Mouse (Mus musculus): ENCODE results near the gene Pdxdc1. TPM values are rescaled to one million over a fixed set of nuclear protein-coding genes. Genes with fewer than 3 reads are reported as not detected.
"Not testable (repeated sequence)": the region's sequence is repeated elsewhere in the genome, so short reads cannot be mapped to it uniquely, and the experiment has no call there.

The Pdxdc1 gene
- polyA plus RNA-seq, 1 experiment from 2014 or later: 74.0 TPM

GRCm38 (mm10) chr16:13793441-13793840 lies 109.5 kb downstream of the Pdxdc1 start:
- H3K4me3 ChIP-seq (ENCODE audit: low read depth, low read length); H3K4me2 ChIP-seq (replicated peaks; ENCODE audit: low read depth, low read length); DNase-seq (ENCODE audit: low spot score); H3K4me1 ChIP-seq (replicated peaks; ENCODE audit: control insufficient read depth, insufficient read depth, low read length); ATAC-seq (ENCODE audit: low FRiP score); H3K9me3 ChIP-seq (ENCODE audit: control insufficient read depth, low read length); H3K9ac ChIP-seq (ENCODE audit: low read depth, low read length); H3K27ac ChIP-seq (ENCODE audit: low read depth, low read length); H3K27me3 ChIP-seq (ENCODE audit: control insufficient read depth, insufficient read depth, low read length): not testable (repeated sequence)
- H3K36me3 ChIP-seq (ENCODE audit: control insufficient read depth, insufficient read depth, low read length): peaks cover 26% of the 10 kb centered on the region; the same call in 1 of the 2 replicates
- 86% methylated on average over 2 of the region's 2 CpGs for WGBS

GRCm38 (mm10) chr16:13785932-13786331 lies 117.0 kb downstream of the Pdxdc1 start:
- WGBS: 93% methylated on average over 3 of the region's 3 CpGs
- ATAC-seq (ENCODE audit: low FRiP score) (no peak), DNase-seq (ENCODE audit: low spot score) (no peak)
- H3K4me3 ChIP-seq (ENCODE audit: low read depth, low read length): no peak overlapping the region
- no peak overlapping the region for H3K9ac ChIP-seq (ENCODE audit: low read depth, low read length)
- H3K9me3 ChIP-seq (ENCODE audit: control insufficient read depth, low read length): no peaks in the 10 kb centered on the region
- H3K36me3 ChIP-seq (ENCODE audit: control insufficient read depth, insufficient read depth, low read length): peaks cover 21% of the 10 kb centered on the region; the same call in 1 of the 2 replicates
- H3K27ac ChIP-seq (ENCODE audit: low read depth, low read length): no peak overlapping the region
- H3K4me1 ChIP-seq (replicated peaks; ENCODE audit: control insufficient read depth, insufficient read depth, low read length): no peaks in the 10 kb centered on the region
- H3K4me2 ChIP-seq (replicated peaks; ENCODE audit: low read depth, low read length): no peak overlapping the region
- H3K27me3 ChIP-seq (ENCODE audit: control insufficient read depth, insufficient read depth, low read length): no peaks in the 10 kb centered on the region

Other genes starting within 250 kb of the Pdxdc1 start
- 40.4 and 44.9 TPM in 2 replicates for gene Parn, start 235.0 kb downstream of the Pdxdc1 start, polyA plus RNA-seq (2014; fragmentation: Nextera tagmentation; extraction: Ambion mirVana)
- 43.0 and 44.1 TPM in 2 replicates for gene Bfar, start 231.3 kb downstream of the Pdxdc1 start, polyA plus RNA-seq (2014; fragmentation: Nextera tagmentation; extraction: Ambion mirVana)
- gene 3110001I22Rik, start 231.2 kb downstream of the Pdxdc1 start, polyA plus RNA-seq (2014; fragmentation: Nextera tagmentation; extraction: Ambion mirVana): 11.6 and 11.8 TPM in 2 replicates
- gene Pla2g10, start 172.1 kb downstream of the Pdxdc1 start, polyA plus RNA-seq (2014; fragmentation: Nextera tagmentation; extraction: Ambion mirVana): 0.29 TPM in 1 of 2 replicates, not detected in the other
- 123 and 124 TPM in 2 replicates for gene Rrn3, start 122.4 kb downstream of the Pdxdc1 start, polyA plus RNA-seq (2014; fragmentation: Nextera tagmentation; extraction: Ambion mirVana)
- 169 and 191 TPM in 2 replicates for gene Ntan1, start 84.3 kb downstream of the Pdxdc1 start, polyA plus RNA-seq (2014; fragmentation: Nextera tagmentation; extraction: Ambion mirVana)
- 4.1 and 4.2 TPM in 2 replicates for gene Mpv17l, start within 50 bp of the Pdxdc1 start, polyA plus RNA-seq (2014; fragmentation: Nextera tagmentation; extraction: Ambion mirVana)
- gene 2900011O08Rik, start 83.5 kb upstream of the Pdxdc1 start, polyA plus RNA-seq (2014; fragmentation: Nextera tagmentation; extraction: Ambion mirVana): 37.1 and 38.4 TPM in 2 replicates
- gene Ifitm7, start 83.8 kb upstream of the Pdxdc1 start, polyA plus RNA-seq (2014; fragmentation: Nextera tagmentation; extraction: Ambion mirVana): 0.85 and 1.0 TPM in 2 replicates